Mouse (Mus musculus) forebrain, embryonic 10.5 days (tissue): ENCODE data around the gene Tcte2. TPM values are rescaled to one million over a fixed set of nuclear protein-coding genes. Genes with fewer than 3 reads are reported as not detected.
A peak's percentile ranks its signal among the peaks of the same experiment; 100 is the strongest.
"Not testable (repeated sequence)": the region's sequence is repeated elsewhere in the genome, so short reads cannot be mapped to it uniquely, and the experiment has no call there.

Experiments
- DNase-seq: peaks from one replicate; pipeline ENCODE4 v3.0.0-alpha.2; 2017; ENCODE audit warnings: low spot score; ENCODE audit errors: extremely low spot score
- H3K27ac ChIP-seq: fragments of 300-500 bp; sonication (generic); 2 replicates; pipeline ENCODE4 v1.5.1; 2016; ENCODE audit warnings: mild to moderate bottlenecking
- H3K27me3 ChIP-seq: fragments of 300-500 bp; sonication (generic); 2 replicates; pipeline ENCODE4 v1.6.1; 2016; ENCODE audit warnings: mild to moderate bottlenecking; ENCODE audit not compliant: poor library complexity, severe bottlenecking
- H3K36me3 ChIP-seq: fragments of 300-500 bp; sonication (generic); replicated peaks from 2 replicates; pipeline ENCODE4 v1.6.1; 2016; ENCODE audit warnings: mild to moderate bottlenecking, moderate library complexity
- H3K4me1 ChIP-seq: fragments of 300-500 bp; sonication (generic); 2 replicates; pipeline ENCODE4 v1.6.1; 2016
- H3K4me3 ChIP-seq: fragments of 300-500 bp; sonication (generic); 2 replicates; pipeline ENCODE4 v1.5.1; 2016; ENCODE audit warnings: mild to moderate bottlenecking, moderate library complexity
- H3K9me3 ChIP-seq: fragments of 300-500 bp; sonication (generic); 2 replicates; pipeline ENCODE4 v1.6.1; 2016; ENCODE audit warnings: mild to moderate bottlenecking, moderate library complexity
- WGBS: fragments of 180-500 bp; shearing (Covaris S2); methylation state at CpG from one replicate; pipeline ENCODE4 v1.1.7; 2016; 5-methylcytosine and 5-hydroxymethylcytosine counted together
- polyA plus RNA-seq: library from polyadenylated mRNA; unstranded; fragments of >200 nt; fragmentation: Nextera tagmentation; extraction: Ambion mirVana; gene quantifications from 2 replicates; pipeline ENCODE4 v1.2.1, GENCODE M21; 2016

Gene Tcte2
- polyA plus RNA-seq, 1 experiment from 2014 or later, result 6.6 TPM

- H3K4me3 ChIP-seq, result peak overlapping the region; percentile 50; the same call in 1 of the 2 replicates
- peaks cover 67% of the 10 kb centered on the region for H3K4me1 ChIP-seq
- H3K27ac ChIP-seq, result peak overlapping the region; percentile 92
- WGBS, result 56% methylated on average over 7 of the region's 7 CpGs
- H3K9me3 ChIP-seq, result peaks cover 2% of the 10 kb centered on the region; the same call in 1 of the 2 replicates
- peaks cover 4% of the 10 kb centered on the region; the same call in 1 of the 2 replicates for H3K36me3 ChIP-seq
- H3K27me3 ChIP-seq, result no peaks in the 10 kb centered on the region
- DNase-seq, result no peak
Observed at GRCm38 (mm10) chr17:13684256-13684655, 77.4 kb downstream of the Tcte2 start.

DNA sequence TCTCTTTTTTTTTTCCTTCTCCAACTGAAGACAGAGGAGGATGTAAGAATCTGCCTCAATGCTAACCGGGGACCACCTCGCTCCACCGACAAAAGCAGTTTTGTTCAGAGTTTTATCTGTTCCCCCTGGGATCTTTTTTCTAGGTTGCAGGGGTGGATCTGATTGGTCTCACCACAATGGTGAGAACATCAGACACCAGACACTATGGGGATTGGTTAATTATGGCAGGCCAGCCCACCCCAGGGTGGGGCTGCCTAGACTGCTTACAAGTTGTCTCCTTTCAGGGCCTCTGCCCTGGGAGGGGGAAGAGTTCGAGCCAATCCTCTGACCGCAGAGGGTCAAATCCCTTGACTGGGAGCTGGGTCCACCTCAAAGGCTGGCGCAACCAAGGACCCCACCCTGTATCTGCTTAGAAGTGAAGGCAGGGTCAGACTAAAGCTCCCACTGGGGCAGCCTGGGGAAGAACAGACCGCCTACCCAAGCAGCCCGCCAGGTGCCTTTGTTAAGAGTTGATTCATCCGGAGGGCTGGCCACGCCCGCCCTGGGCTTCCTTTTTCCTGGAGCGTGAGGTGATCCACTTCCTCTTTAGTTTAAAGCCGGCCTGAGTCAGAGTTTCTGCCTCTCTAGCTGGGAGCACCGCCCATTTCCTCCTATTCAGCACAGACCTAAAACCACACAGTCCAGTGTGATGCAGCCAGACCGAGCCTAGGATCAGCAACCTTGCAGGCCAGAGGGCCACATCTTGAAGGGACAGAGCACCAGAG is 78.0 kb downstream of the Tcte2 start:
- peaks cover 4% of the 10 kb centered on the region; the same call in 1 of the 2 replicates for H3K36me3 ChIP-seq
- peaks cover 67% of the 10 kb centered on the region for H3K4me1 ChIP-seq
- peaks cover 2% of the 10 kb centered on the region; the same call in 1 of the 2 replicates for H3K9me3 ChIP-seq
- H3K27me3 ChIP-seq, result no peaks in the 10 kb centered on the region
- H3K4me3 ChIP-seq, result peak overlapping the region; percentile 50
- 4% methylated on average over 15 of the region's 15 CpGs for WGBS
- peak overlapping the region; percentile 92 for H3K27ac ChIP-seq
- DNase-seq, result peak; percentile 59

DNA sequence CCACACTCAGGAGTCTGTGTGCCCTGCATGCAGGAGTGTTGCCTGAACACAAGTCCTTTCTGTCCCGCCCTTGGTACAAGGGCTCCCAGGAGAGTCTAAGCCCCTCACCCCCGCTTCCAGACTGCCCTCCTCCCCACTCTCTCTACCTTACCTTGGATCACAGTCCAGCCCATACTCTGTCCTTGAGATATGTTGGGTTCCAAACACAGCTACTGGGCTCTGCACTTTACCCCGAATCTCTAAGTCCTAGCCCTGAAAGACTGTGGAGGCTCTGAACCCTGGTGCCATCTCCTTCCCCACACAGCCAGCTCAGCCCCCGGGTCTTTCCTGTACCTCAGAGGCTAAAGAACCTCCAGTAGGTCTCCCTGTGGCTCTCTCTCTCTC is 78.6 kb downstream of the Tcte2 start:
- DNase-seq, result peak; percentile 38
- no peaks in the 10 kb centered on the region for H3K27me3 ChIP-seq
- H3K4me1 ChIP-seq, result peaks cover 71% of the 10 kb centered on the region
- H3K9me3 ChIP-seq, result peaks cover 2% of the 10 kb centered on the region; the same call in 1 of the 2 replicates
- H3K27ac ChIP-seq, result peak overlapping the region; percentile 92
- peak overlapping the region; percentile 50 for H3K4me3 ChIP-seq
- 18% methylated on average over 4 of the region's 4 CpGs for WGBS
- H3K36me3 ChIP-seq, result peaks cover 4% of the 10 kb centered on the region; the same call in 1 of the 2 replicates

DNA sequence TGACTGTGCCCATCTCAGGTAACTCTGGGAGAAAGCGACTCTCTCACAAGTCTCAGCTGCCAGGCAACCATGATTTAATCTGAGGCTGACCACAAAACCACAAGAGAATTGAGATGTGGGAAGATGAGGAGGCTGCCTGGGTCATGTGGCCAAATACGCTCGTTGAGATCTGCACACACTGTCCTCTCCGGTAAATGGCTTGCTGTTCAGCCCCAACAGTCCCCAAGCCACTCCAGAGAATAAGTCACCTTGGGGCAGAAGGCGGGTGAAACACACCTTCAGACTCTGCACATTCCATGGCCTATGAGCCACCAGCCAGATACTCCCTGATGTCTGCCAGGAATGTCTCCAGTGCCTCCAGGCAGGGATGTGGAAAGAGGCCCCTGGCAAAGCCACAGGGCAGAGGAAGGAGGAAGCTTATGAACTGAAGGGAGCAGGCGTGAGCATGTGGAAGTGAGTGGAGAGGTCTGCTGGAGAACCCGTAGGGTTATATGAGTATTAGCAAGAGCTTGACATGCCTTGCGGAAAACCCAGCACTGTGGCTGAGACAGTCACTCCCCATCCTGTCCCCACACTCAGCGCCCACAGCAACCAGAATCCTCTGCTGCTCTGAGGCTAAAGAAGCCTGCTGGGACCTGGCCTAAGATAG is 79.1 kb downstream of the Tcte2 start:
- H3K27ac ChIP-seq, result peak overlapping the region; percentile 92
- H3K4me1 ChIP-seq, result peaks cover 74% of the 10 kb centered on the region
- no peaks in the 10 kb centered on the region for H3K27me3 ChIP-seq
- H3K9me3 ChIP-seq, result peaks cover 2% of the 10 kb centered on the region; the same call in 1 of the 2 replicates
- DNase-seq, result peak; percentile 25
- 62% methylated on average over 9 of the region's 9 CpGs for WGBS
- peak overlapping the region; percentile 50 for H3K4me3 ChIP-seq
- peaks cover 4% of the 10 kb centered on the region; the same call in 1 of the 2 replicates for H3K36me3 ChIP-seq

- Histone ChIP-seq H3K4me1 (peaks cover 74% of the 10 kb centered on the region), H3K27me3 (no peaks in the 10 kb centered on the region), H3K9me3 (peaks cover 2% of the 10 kb centered on the region; the same call in 1 of the 2 replicates), H3K36me3 (peaks cover 4% of the 10 kb centered on the region; the same call in 1 of the 2 replicates), H3K4me3 (peak overlapping the region; percentile 50), H3K27ac (peak overlapping the region; percentile 40; the same call in 1 of the 2 replicates)
- WGBS, result 83% methylated on average over 6 of the region's 6 CpGs
- DNase-seq, result no peak
Observed at GRCm38 (mm10) chr17:13681686-13682085, 79.9 kb downstream of the Tcte2 start.

- peaks cover 2% of the 10 kb centered on the region; the same call in 1 of the 2 replicates for H3K9me3 ChIP-seq
- WGBS, result 90% methylated on average over 6 of the region's 6 CpGs
- no peak overlapping the region; the same call in 1 of the 2 replicates for H3K4me3 ChIP-seq
- DNase-seq, result no peak
- peaks cover 4% of the 10 kb centered on the region; the same call in 1 of the 2 replicates for H3K36me3 ChIP-seq
- no peaks in the 10 kb centered on the region for H3K27me3 ChIP-seq
- H3K27ac ChIP-seq, result peak overlapping the region; percentile 74; the same call in 1 of the 2 replicates
- peaks cover 77% of the 10 kb centered on the region for H3K4me1 ChIP-seq
Observed at GRCm38 (mm10) chr17:13681126-13681525, 80.5 kb downstream of the Tcte2 start.

DNA sequence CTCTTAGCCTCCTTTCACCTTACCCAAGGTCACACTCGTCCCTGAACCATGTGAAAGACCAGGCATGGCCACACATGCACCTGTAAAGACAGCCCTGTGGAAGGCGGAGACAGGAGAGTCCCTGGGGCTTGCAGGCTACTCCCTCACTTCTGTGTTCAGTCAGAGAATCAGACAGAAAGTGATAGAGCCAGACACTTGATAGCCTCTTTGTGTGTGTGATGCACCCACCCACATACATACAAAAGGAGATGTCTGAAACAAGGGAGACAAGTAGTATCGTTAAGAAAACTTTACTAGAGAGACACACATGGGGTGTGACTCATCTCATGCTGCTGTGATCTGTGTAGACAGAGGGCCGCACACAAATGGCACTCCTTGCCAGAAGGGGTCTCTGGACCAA is 81.3 kb downstream of the Tcte2 start:
- Histone ChIP-seq H3K36me3 (peaks cover 4% of the 10 kb centered on the region; the same call in 1 of the 2 replicates), H3K9me3 (peaks cover 2% of the 10 kb centered on the region; the same call in 1 of the 2 replicates), H3K4me1 (peaks cover 77% of the 10 kb centered on the region), H3K27me3 (no peaks in the 10 kb centered on the region), H3K4me3 (no peak overlapping the region), H3K27ac (peak overlapping the region; percentile 74)
- WGBS, result 81% methylated on average over 4 of the region's 4 CpGs
- no peak for DNase-seq

- Histone ChIP-seq H3K9me3 (peaks cover 2% of the 10 kb centered on the region; the same call in 1 of the 2 replicates), H3K27ac (peak overlapping the region; percentile 74), H3K27me3 (no peaks in the 10 kb centered on the region), H3K4me3 (no peak overlapping the region), H3K36me3 (peaks cover 4% of the 10 kb centered on the region; the same call in 1 of the 2 replicates), H3K4me1 (peaks cover 76% of the 10 kb centered on the region)
- WGBS, result 83% methylated on average over 6 of the region's 6 CpGs
- DNase-seq, result no peak
Observed at GRCm38 (mm10) chr17:13679725-13680124, 81.9 kb downstream of the Tcte2 start.

DNA sequence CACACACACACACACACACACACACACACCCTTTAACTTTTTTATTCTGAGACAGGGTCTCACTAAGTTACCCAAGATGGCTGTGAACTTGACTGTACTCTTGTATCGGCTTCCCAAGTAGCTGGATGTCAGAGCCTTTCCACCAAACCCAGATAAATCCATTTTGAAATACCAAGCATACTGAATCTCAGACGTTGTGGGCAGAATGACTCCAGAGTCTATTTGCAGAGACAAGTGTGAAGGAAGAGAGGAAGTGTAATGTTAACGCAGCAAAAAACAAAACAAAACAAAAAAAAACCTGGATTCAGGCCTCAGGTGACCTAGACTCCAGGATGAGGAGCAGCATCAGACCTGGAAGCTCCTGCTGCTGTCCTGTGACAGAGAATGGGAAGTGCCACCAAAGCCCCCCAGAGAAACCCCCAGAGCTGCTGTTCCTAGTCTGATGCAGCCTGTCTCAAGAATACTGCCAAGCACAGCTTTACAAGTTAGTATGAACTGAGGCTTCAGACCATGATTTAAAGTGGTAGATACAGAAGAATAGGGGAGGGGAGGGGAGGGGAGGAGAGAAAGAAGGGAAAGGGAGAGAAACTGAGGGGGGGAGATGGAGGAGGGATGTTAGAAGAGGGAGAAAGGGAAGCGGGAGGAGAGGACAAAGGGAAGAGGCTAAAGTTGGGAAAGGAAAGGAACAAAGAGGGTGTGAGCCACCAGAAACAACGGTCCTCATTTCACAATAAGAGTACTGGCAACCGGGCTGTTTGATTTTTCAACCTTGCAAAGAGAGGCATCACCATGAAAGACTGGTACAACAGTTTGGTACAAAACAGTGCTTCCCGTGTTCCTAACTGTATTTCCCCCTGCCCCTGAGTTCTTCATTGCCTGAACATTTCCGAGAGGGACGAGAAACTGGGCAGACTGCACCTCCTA is 84.1 kb downstream of the Tcte2 start:
- H3K9me3 ChIP-seq, result peaks cover 2% of the 10 kb centered on the region; the same call in 1 of the 2 replicates
- WGBS, result 44% methylated on average over 9 of the region's 9 CpGs
- no peak for DNase-seq
- peaks cover 53% of the 10 kb centered on the region for H3K4me1 ChIP-seq
- peaks cover 4% of the 10 kb centered on the region; the same call in 1 of the 2 replicates for H3K36me3 ChIP-seq
- H3K27me3 ChIP-seq, result no peaks in the 10 kb centered on the region
- peak overlapping the region; percentile 88 for H3K27ac ChIP-seq
- H3K4me3 ChIP-seq, result no peak overlapping the region; the same call in 1 of the 2 replicates

DNA sequence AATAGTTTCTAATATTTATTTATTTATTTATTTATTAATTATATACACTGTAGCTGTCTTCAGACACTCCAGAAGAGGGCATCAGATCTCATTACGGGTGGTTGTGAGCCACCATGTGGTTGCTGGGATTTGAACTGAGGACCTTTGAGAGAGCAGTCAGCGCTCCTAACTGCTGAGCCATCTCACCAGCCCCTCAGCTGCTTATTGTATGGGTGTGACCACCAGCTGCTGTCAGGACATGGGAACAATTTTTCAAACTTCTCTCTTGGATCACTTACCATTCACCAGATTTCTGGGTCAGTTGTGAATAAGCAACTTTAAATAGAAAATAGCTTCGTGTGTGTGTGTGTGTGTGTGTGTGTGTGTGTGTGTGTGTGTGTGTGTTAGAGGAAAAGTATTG is 85.5 kb downstream of the Tcte2 start:
- not testable (repeated sequence) for H3K27me3 ChIP-seq, H3K36me3 ChIP-seq, H3K27ac ChIP-seq, DNase-seq, H3K4me3 ChIP-seq, H3K9me3 ChIP-seq
- 89% methylated on average over 3 of the region's 3 CpGs for WGBS
- peaks cover 54% of the 10 kb centered on the region for H3K4me1 ChIP-seq

DNA sequence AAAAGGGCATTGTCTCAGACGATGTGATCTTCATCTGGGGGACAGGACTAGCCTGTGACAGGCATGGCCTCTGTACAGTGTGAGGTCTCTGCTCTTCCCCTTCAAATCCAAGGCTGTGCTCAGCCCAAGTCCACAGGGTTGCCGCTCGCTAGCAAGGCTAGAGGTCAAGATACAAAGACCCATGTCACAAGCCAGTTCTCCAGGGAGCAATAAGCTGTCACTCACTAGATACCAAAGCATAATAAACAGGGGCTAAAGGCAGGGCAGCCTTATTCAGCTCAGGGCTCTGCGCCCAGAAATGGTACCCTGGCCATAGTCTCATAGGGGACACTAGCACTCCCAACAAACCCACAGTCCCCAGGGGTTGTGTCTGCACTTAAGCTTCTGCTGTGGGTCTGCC is 86.0 kb downstream of the Tcte2 start:
- WGBS, result 67% methylated on average over 4 of the region's 4 CpGs
- 0 out of 2 replicates have a peak overlapping the region, but pooled peaks have one; percentile 35 for H3K27ac ChIP-seq
- peaks cover 54% of the 10 kb centered on the region for H3K4me1 ChIP-seq
- H3K9me3 ChIP-seq, result no peaks in the 10 kb centered on the region
- DNase-seq, result no peak
- H3K4me3 ChIP-seq, result no peak overlapping the region
- no peaks in the 10 kb centered on the region for H3K27me3 ChIP-seq
- peaks cover 4% of the 10 kb centered on the region; the same call in 1 of the 2 replicates for H3K36me3 ChIP-seq
